Mouse (Mus musculus) inflammation-experienced regulatory T-cells, adult 16 weeks (primary cell): ENCODE data around the gene Hist1h3g. TPM values are rescaled to one million over a fixed set of nuclear protein-coding genes. Genes with fewer than 3 reads are reported as not detected.

Source experiments
- polyA plus RNA-seq: library from polyadenylated mRNA; unstranded; fragments of 100-300 nt; shearing (Covaris generic); gene quantifications from one replicate; pipeline ENCODE4 v1.2.1, GENCODE M21; 2017

Hist1h3g gene
- polyA plus RNA-seq, 1 experiment from 2014 or later, result not detected

Other genes with a start within 250 kb of the Hist1h3g start
- gene Zfp322a, start 166.2 kb upstream of the Hist1h3g start, polyA plus RNA-seq, result 32.3 TPM
- gene Abt1, start 111.6 kb upstream of the Hist1h3g start, polyA plus RNA-seq, result 12.4 TPM
- gene Btn1a1, start 69.5 kb upstream of the Hist1h3g start, polyA plus RNA-seq, result not detected
- gene Btn2a2, start 46.6 kb upstream of the Hist1h3g start, polyA plus RNA-seq, result not detected
- gene Hist1h4h, start 4.4 kb upstream of the Hist1h3g start, polyA plus RNA-seq, result 4.6 TPM
- not detected for gene Hist1h2af, start 1.5 kb upstream of the Hist1h3g start, polyA plus RNA-seq
- 0.29 TPM for gene Hist1h2bh, start 8.0 kb downstream of the Hist1h3g start, polyA plus RNA-seq
- gene Hist1h3f, start 8.6 kb downstream of the Hist1h3g start, polyA plus RNA-seq, result 0.24 TPM
- not detected for gene Hist1h4f, start 16.2 kb downstream of the Hist1h3g start, polyA plus RNA-seq
- 0.40 TPM for gene Hist1h1d, start 17.8 kb downstream of the Hist1h3g start, polyA plus RNA-seq
- 0.90 TPM for gene Hist1h3e, start 26.9 kb downstream of the Hist1h3g start, polyA plus RNA-seq
- gene Hist1h2ae, start 35.8 kb downstream of the Hist1h3g start, polyA plus RNA-seq, result 1.6 TPM
- gene Hist1h2bg, start 36.0 kb downstream of the Hist1h3g start, polyA plus RNA-seq, result 2.2 TPM
- 1.3 TPM for gene Hist1h2bf, start 38.8 kb downstream of the Hist1h3g start, polyA plus RNA-seq
- not detected for gene Hist1h2ad, start 39.0 kb downstream of the Hist1h3g start, polyA plus RNA-seq
- not detected for gene Hist1h3d, start 40.3 kb downstream of the Hist1h3g start, polyA plus RNA-seq
- 32.4 TPM for gene Hist1h4d, start 46.2 kb downstream of the Hist1h3g start, polyA plus RNA-seq
- 5.6 TPM for gene Hist1h2be, start 85.7 kb downstream of the Hist1h3g start, polyA plus RNA-seq
- 16.6 TPM for gene Hist1h1e, start 87.1 kb downstream of the Hist1h3g start, polyA plus RNA-seq
- gene Hist1h2ac, start 148.5 kb downstream of the Hist1h3g start, polyA plus RNA-seq, result 0.23 TPM
- gene Hist1h2bc, start 148.8 kb downstream of the Hist1h3g start, polyA plus RNA-seq, result 8.8 TPM
- gene Hist1h1t, start 160.4 kb downstream of the Hist1h3g start, polyA plus RNA-seq, result not detected
- 2.7 TPM for gene Hist1h4c, start 163.0 kb downstream of the Hist1h3g start, polyA plus RNA-seq
- 2.8 TPM for gene Hfe, start 175.4 kb downstream of the Hist1h3g start, polyA plus RNA-seq
- gene Hist1h1c, start 203.4 kb downstream of the Hist1h3g start, polyA plus RNA-seq, result 17.4 TPM
- 0.50 TPM for gene Hist1h3c, start 210.2 kb downstream of the Hist1h3g start, polyA plus RNA-seq
- 2.5 TPM for gene Hist1h2bb, start 211.3 kb downstream of the Hist1h3g start, polyA plus RNA-seq
- 0.79 TPM for gene Hist1h2ab, start 215.7 kb downstream of the Hist1h3g start, polyA plus RNA-seq
- not detected for gene Hist1h3b, start 216.8 kb downstream of the Hist1h3g start, polyA plus RNA-seq
- gene Hist1h4b, start 221.6 kb downstream of the Hist1h3g start, polyA plus RNA-seq, result 11.3 TPM
- not detected for gene Hist1h4a, start 225.8 kb downstream of the Hist1h3g start, polyA plus RNA-seq
- 1.9 TPM for gene Hist1h3a, start 227.0 kb downstream of the Hist1h3g start, polyA plus RNA-seq
- gene Hist1h1a, start 228.2 kb downstream of the Hist1h3g start, polyA plus RNA-seq, result 0.95 TPM
- not detected for gene Trim38, start 234.5 kb downstream of the Hist1h3g start, polyA plus RNA-seq